Mouse (Mus musculus) heart, adult 11 months (tissue): ENCODE data around the gene Macrod2.

Experiments
- DNase-seq: peaks from one replicate; pipeline ENCODE4 v3.0.0; 2022

The Macrod2 gene

GRCm38 (mm10) chr2:141327296-141327695 is 932.2 kb downstream of the Macrod2 start:
- DNase-seq = no peak

GRCm38 (mm10) chr2:141337708-141338107 is 942.6 kb downstream of the Macrod2 start:
- no peak for DNase-seq

GRCm38 (mm10) chr2:141343988-141344535 is 949.0 kb downstream of the Macrod2 start:
- no peak for DNase-seq

- DNase-seq = no peak
Measured at GRCm38 (mm10) chr2:141352623-141353022, 957.5 kb downstream of the Macrod2 start.

- no peak for DNase-seq
Measured at GRCm38 (mm10) chr2:141388632-141389031, 993.5 kb downstream of the Macrod2 start.

- DNase-seq = no peak
Measured at GRCm38 (mm10) chr2:141391229-141391628, 996.1 kb downstream of the Macrod2 start.

- no peak for DNase-seq
Measured at GRCm38 (mm10) chr2:141394806-141395205, 999.7 kb downstream of the Macrod2 start.

- no peak for DNase-seq
Measured at GRCm38 (mm10) chr2:141408766-141409165, 1013.7 kb downstream of the Macrod2 start.

GRCm38 (mm10) chr2:141416436-141416835 is 1021.3 kb downstream of the Macrod2 start:
- no peak for DNase-seq

- no peak for DNase-seq
Measured at GRCm38 (mm10) chr2:141416855-141417544, 1021.9 kb downstream of the Macrod2 start.

GRCm38 (mm10) chr2:141419806-141420205 is 1024.7 kb downstream of the Macrod2 start:
- no peak for DNase-seq

- no peak for DNase-seq
Measured at GRCm38 (mm10) chr2:141434084-141434483, 1039.0 kb downstream of the Macrod2 start.

GRCm38 (mm10) chr2:141434731-141435570 is 1039.8 kb downstream of the Macrod2 start:
- no peak for DNase-seq

GRCm38 (mm10) chr2:141441896-141442295 is 1046.8 kb downstream of the Macrod2 start:
- DNase-seq = no peak

GRCm38 (mm10) chr2:141449078-141449680 is 1054.1 kb downstream of the Macrod2 start:
- no peak for DNase-seq

GRCm38 (mm10) chr2:141463946-141464345 is 1068.8 kb downstream of the Macrod2 start:
- DNase-seq = no peak

GRCm38 (mm10) chr2:141472791-141473190 is 1077.7 kb downstream of the Macrod2 start:
- no peak for DNase-seq

GRCm38 (mm10) chr2:141477585-141477984 is 1082.5 kb downstream of the Macrod2 start:
- DNase-seq = no peak

GRCm38 (mm10) chr2:141490518-141490917 is 1095.4 kb downstream of the Macrod2 start:
- no peak for DNase-seq

GRCm38 (mm10) chr2:141505451-141505850 is 1110.3 kb downstream of the Macrod2 start:
- DNase-seq = no peak

- DNase-seq = no peak
Measured at GRCm38 (mm10) chr2:141507929-141508897, 1113.1 kb downstream of the Macrod2 start.

GRCm38 (mm10) chr2:141514976-141515375 is 1119.9 kb downstream of the Macrod2 start:
- DNase-seq = no peak
